Mouse (Mus musculus) liver, embryonic 14.5 days (tissue): ENCODE results near the gene Mei1.

ENCODE experiments used
- CTCF ChIP-seq: IDR thresholded peaks from 2 replicates; pipeline ENCODE4 v1.5.1; 2016; ENCODE audit warnings: antibody characterized with exemption, low read depth, control low read depth
- EP300 ChIP-seq: IDR thresholded peaks from 2 replicates; pipeline ENCODE4 v1.6.1; 2016; ENCODE audit warnings: antibody characterized with exemption, low read depth

DNA sequence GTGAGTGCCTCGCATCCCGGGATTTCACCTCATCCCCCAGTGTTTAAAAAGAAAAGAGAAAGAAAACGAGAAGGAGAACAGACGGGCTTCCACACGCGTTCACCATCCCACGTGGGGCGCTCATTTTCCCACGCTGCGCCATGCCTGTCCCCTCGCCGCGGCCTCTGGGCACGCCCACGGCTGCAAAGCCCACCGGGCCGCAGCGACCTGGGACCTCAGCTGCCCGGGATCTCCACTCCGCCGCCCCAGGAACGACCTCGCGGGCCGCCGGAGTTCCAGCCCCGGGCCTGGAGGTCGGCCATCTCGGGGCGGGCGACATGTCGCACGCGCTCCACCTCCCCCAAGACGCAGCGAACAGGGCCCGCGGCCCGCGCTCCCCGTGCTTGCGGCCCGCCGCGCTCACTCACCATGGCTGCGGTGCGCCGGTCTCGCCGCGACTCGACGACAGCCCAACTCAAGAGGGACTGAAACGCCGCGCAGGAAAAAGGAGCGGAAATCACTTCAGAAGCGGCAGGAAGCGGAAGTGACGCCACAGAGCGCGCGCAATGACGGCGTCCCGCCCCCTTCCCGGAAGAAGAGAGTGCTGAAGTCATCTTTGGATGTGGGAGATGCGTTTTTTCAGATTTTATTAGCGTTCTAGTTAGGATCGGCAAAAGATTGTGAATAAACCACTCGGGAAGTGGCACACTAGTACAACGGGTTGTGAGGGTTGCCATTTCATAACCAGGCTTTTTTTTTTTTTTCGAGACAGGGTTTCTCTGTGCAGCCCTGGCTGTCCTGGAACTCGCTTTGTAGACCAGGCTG is 22.5 kb upstream of the Mei1 start, which contains the start of gene Snu13:
- TF ChIP-seq CTCF (no peak), EP300 (no peak)
